ENCODE assay signal across 11 mouse cellular contexts in the genomic region with DNA sequence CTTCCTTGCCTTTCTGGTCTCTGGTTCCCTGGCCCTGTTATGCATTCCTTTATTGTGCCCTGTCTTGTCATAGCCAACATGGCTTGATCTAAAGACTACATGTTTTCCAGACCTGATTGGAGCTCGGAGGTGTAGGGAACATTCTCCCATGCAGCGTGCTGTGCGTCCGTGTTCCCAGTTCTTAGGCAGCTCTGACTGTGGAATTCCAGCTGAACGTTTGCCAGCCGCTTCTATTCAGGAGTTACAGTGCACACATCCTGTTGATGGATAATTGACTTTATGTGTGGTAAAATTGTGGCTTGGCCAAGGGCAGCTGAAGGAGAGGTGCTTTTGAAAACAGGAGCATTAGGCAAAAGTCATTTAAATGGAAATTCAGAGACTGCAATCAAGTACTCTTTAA. TPM values are rescaled to one million over a fixed set of nuclear protein-coding genes. Genes with fewer than 3 reads are reported as not detected.
DNase-seq lines count a peak whose midpoint lies in the region; ATAC-seq and TF ChIP-seq lines count a peak whose summit lies in the region.
"Had no signal": no experiment of that assay in that cellular context is flagged by ENCODE, and none has a peak within 500 bp of the region (broad histone marks: within the 10 kb centered on the region; RNA-seq: fewer than 3 reads in every experiment).

No protein-coding gene starts in this region.

- H3K27ac ChIP-seq in gastrocnemius, adult 2 months = peak overlapping the region; percentile 9; the same call in 1 of the 2 replicates
- peak overlapping the region; percentile 34; the same call in 1 of the 2 replicates for H3K27ac ChIP-seq in neural tube, embryonic 13.5 days (replicated peaks)
- H3K27ac ChIP-seq: left cerebral cortex, adult 2 months had no signal

- intact Hi-C loops in gastrocnemius, adult 2 months (cut with DNase I) = loop anchor here (5.0 kb wide), 1 partner anchor 35 kb away; a partner anchor contains a TSS

- peak; percentile 53 for DNase-seq in gastrocnemius, adult 2 months
- DNase-seq in gastrocnemius, adult 18-20 months (ENCODE audit: low spot score) = no peak
- no peak for DNase-seq in neural tube, embryonic 10.5 days (ENCODE audit: extremely low spot score, low spot score)
- peak; percentile 76 for DNase-seq in kidney, adult 18-20 months
- DNase-seq in cerebellum, adult 8-10 months = no peak
- DNase-seq in right cerebral cortex, adult 18-20 months = no peak
- DNase-seq: cerebellum, adult 2 months had no signal

- H3K9ac ChIP-seq in neural tube, embryonic 13.5 days = no peak overlapping the region

- peaks cover 21% of the 10 kb centered on the region for H3K4me1 ChIP-seq in neural tube, embryonic 13.5 days (replicated peaks)

- ATAC-seq in neural tube, embryonic 13.5 days (ENCODE audit: low read depth) = no peak
- no peak for ATAC-seq in megakaryocyte progenitor cell, adult 5-6 weeks (replicated peaks; ENCODE audit: poor library complexity)

- H3K36me3 ChIP-seq in neural tube, embryonic 13.5 days = peaks cover 17% of the 10 kb centered on the region

- WGBS in neural tube, embryonic 13.5 days = 67% methylated on average over 6 of the region's 6 CpGs

- no peaks in the 10 kb centered on the region for H3K9me3 ChIP-seq in neural tube, embryonic 13.5 days
- H3K9me3 ChIP-seq: megakaryocyte, embryonic 14.5 days had no signal

- no peak overlapping the region for H3K4me3 ChIP-seq in gastrocnemius, adult 2 months
- no peak overlapping the region for H3K4me3 ChIP-seq in neural tube, embryonic 13.5 days
- H3K4me3 ChIP-seq: left cerebral cortex, adult 2 months; megakaryocyte, embryonic 14.5 days had no signal

- no peak overlapping the region for H3K4me2 ChIP-seq in neural tube, embryonic 13.5 days

- no peaks in the 10 kb centered on the region for H3K27me3 ChIP-seq in neural tube, embryonic 13.5 days
- H3K27me3 ChIP-seq: megakaryocyte, embryonic 14.5 days had no signal

- no peak for TF ChIP-seq CTCF in gastrocnemius, adult 2 months (IDR thresholded peaks at IDR 0.05)

RNA-seq across cellular contexts. Expression of a gene that starts 36.9 kb away (rescaled TPM):
- not detected for total RNA-seq in gastrocnemius, adult 2 months (2021)
- total RNA-seq in gastrocnemius, adult 18-20 months (2021) = under 1 TPM in 1 of 2 experiments, not detected in 1; 0.18 TPM
- polyA plus RNA-seq in neural tube, embryonic 13.5 days (2015; fragmentation: Nextera tagmentation; extraction: Ambion mirVana) = 0.06 and 0.23 TPM in 2 replicates
- total RNA-seq in megakaryocyte progenitor cell, adult 5-6 weeks (2015) = 0.12 and 0.17 TPM in 2 replicates
- not detected in 2 replicates for total RNA-seq in megakaryocyte progenitor cell, adult 5-6 weeks (2017)

Comparison
In these comparisons a context has a peak if more than half of its experiments do, and no peak if none do; other contexts are left out.
1. DNase-seq: peak in gastrocnemius, adult 2 months (single experiment) and kidney, adult 18-20 months (single experiment); none in gastrocnemius, adult 18-20 months (single experiment), neural tube, embryonic 10.5 days (single experiment), cerebellum, adult 8-10 months (single experiment) and right cerebral cortex, adult 18-20 months (single experiment).